Mouse (Mus musculus) embryonic stem cell, embryonic (primary cell): ENCODE data around the gene Wnt1.

Experiments
- CTCF ChIA-PET, 4 experiments: fragments of 300-600 bp in 2 of 4; fragments of 350-600 bp in 2 of 4; sonication (Branson Sonifier 250); formaldehyde crosslinking; loops; one replicate each; lab custom pipeline; 2022; ENCODE audit warnings: inconsistent platforms in 2 of 4; lab: Charles Lee
- POLR2A ChIA-PET, 4 experiments: fragments of 300-600 bp in 2 of 4; fragments of 350-600 bp in 2 of 4; sonication (Branson Sonifier 250); formaldehyde crosslinking; loops; one replicate each; lab custom pipeline; 2022; ENCODE audit warnings: antibody characterized with exemption in 4 of 4, inconsistent platforms in 1 of 4; lab: Charles Lee

Gene Wnt1

GRCm38 (mm10) chr15:98789661-98790535 is at the start of gene Wnt1:
Gene Wnt1 (plus strand): TSS chr15:98789857.
- POLR2A ChIA-PET = interaction anchor here in 3 of 4 experiments (0.7 to 6.9 kb wide), 13 partner anchors 9 to 219 kb away, joined by 3 to 36 read pairs (median 5); partner anchors contain the start of genes 4930415O20Rik (in 1 of the 3), Arf3 (in 1 of the 3), Ccnt1 (in 1 of the 3) and Fkbp11 (in 1 of the 3)

DNA sequence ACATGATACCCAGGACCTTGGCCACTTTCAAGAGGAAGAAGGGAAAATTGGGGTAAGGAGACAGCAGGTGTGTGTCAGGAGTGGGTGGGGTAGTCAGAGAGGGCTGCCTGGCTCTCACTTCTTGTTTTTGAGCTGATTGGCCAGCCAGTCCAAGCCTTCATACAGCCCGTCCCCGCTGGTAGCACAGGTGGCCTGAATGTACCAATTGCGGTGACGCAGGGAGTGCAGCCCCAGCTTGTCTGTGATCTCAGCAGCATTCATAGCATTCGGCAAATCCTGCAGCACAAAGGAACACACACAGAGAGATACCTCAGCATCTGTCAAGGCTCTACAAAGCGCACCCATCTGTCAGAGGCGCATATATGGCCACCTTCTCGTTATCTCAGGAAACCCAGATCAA is 49.4 kb upstream of the Wnt1 start:
- CTCF ChIA-PET = interaction anchor here in 2 of 4 experiments (0.6 to 1.3 kb wide), 5 partner anchors 11 to 141 kb away, joined by 3 to 5 read pairs (median 3); partner anchors contain the start of genes Arf3 (in 1 of the 2) and Ccdc65 (in 1 of the 2)
- POLR2A ChIA-PET = interaction anchor here in 2 of 4 experiments (1.2 to 16.1 kb wide), 10 partner anchors 7 to 45 kb away, joined by 3 to 202 read pairs (median 5); partner anchors contain the start of genes Fkbp11 (in 2 of the 2), Arf3 (in 1 of the 2) and Wnt10b (in 1 of the 2)

More at GRCm38 (mm10) chr15:98789661-98790535, at the start of gene Wnt1:
- CTCF ChIA-PET = interaction anchor here (0.5 to 4.3 kb wide), 26 partner anchors 9 to 247 kb away, joined by 3 to 30 read pairs (median 4); partner anchors contain the start of genes Ddx23 (in 1 of the 4) and Wnt10b (in 1 of the 4)

DNA sequence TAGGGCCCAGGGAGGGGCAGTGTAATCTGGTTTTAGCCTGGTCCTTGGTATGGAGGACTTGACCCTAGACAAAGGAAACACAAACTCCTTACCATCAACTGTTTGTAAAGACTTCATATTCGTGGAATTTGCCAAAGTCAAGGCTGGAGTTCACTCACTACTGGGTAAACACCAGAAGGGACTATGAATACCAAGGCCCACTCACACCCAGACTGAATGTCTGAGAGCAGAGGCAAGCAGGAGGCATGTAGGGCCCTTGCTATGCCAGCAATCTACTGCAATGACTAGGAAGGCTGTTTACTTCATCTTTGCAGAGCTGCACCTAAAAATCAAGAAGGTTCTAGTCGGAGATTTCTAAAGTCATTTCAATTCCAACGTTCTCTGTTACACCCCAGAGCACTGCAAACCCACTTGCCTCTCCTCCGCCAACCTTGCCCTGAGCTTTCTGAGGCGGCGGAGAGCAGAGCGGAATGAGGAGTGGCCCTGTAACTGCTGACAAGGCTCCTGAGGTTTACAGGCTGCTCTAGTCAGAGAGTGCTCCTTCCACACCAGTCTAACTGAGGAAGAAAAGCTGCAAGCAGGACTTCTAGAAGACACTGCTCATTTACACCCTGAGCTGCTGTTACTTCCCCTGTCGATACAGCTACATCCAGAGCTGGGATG is 46.8 kb upstream of the Wnt1 start:
- ChIA-PET POLR2A (interaction anchor here (0.5 to 16.1 kb wide), 22 partner anchors 9 to 493 kb away, joined by 3 to 202 read pairs (median 5); partner anchors contain the start of genes Arf3 (in 3 of the 4), Fkbp11 (in 2 of the 4), Rnd1 (in 1 of the 4) and Tuba1b (in 1 of the 4)), CTCF (interaction anchor here in 3 of 4 experiments (0.6 to 1.7 kb wide), 13 partner anchors 9 to 163 kb away, joined by 3 to 8 read pairs (median 3); partner anchors contain the start of genes Fkbp11 (in 1 of the 3) and Wnt1 (in 1 of the 3))

GRCm38 (mm10) chr15:98743863-98744262 is 45.8 kb upstream of the Wnt1 start:
- POLR2A ChIA-PET = interaction anchor here in 3 of 4 experiments (0.6 to 16.1 kb wide), 14 partner anchors 9 to 193 kb away, joined by 3 to 202 read pairs (median 8); partner anchors contain the start of genes Arf3 (in 3 of the 3), Fkbp11 (in 2 of the 3), Rnd1 (in 1 of the 3) and Tuba1b (in 1 of the 3)
- CTCF ChIA-PET = interaction anchor here in 3 of 4 experiments (0.6 to 1.5 kb wide), 8 partner anchors 9 to 68 kb away, joined by 3 to 7 read pairs (median 4); partner anchors contain the start of genes Ccdc65 (in 1 of the 3) and Wnt1 (in 1 of the 3)

DNA sequence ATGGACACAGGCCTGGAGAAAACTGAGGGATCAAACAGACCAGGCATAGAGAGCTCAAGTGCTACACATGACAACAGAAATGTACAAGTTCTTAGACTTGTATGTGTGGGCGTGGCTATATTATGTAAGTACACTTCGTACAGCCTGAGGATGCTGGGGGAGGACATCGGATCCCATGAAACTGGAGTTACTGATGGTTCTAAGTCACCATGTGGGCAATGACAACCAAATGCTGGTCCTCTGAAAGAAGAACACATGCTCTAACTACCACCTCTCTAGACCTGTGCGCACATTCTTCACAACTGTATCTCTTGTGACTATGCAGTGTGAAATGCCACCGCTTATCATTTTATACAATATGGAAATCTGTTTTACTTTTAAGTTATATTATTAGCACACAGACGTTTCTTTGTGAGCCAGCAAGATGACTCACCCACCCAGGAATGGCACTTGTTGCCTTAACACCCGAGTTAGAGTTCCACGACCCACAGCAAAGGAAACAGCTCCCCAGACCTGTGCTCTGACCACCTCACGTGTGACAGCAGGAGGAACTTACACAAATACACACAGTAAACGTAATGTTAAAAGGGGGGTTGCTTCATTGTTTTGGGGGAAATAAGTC is 43.2 kb upstream of the Wnt1 start:
- ChIA-PET CTCF (interaction anchor here in 2 of 4 experiments (0.6 to 1.0 kb wide), 4 partner anchors 8 to 720 kb away, joined by 3 to 7 read pairs (median 3); no protein-coding TSS in a partner anchor), POLR2A (interaction anchor here in 2 of 4 experiments (0.9 to 16.1 kb wide), 12 partner anchors 8 to 189 kb away, joined by 3 to 202 read pairs (median 8); partner anchors contain the start of genes Arf3 (in 2 of the 2), Adcy6 (in 1 of the 2), Fkbp11 (in 1 of the 2) and Tuba1b (in 1 of the 2))

DNA sequence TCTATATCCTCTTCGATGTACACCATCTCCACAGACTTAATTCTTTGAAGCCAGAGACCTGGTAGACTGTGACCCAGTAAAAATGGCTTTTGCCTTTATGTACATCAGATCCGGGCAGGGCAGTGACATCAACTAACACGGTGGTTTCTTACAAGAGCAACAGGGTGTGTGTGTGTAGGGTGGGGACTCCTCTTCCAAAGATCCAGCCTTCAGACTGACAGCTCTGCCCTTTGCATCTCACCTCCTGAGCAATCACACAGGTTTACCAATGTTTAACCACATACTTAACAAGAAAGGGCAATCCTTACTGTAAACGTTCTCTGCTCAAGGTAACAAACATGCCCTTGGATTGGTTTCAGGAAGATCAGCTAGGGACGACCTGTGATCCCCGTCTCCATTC is 42.4 kb upstream of the Wnt1 start:
- ChIA-PET POLR2A (interaction anchor here in 2 of 4 experiments (1.1 to 16.1 kb wide), 16 partner anchors 8 to 188 kb away, joined by 3 to 202 read pairs (median 8); partner anchors contain the start of genes Arf3 (in 2 of the 2), Fkbp11 (in 2 of the 2) and Tuba1b (in 1 of the 2)), CTCF (interaction anchor here in 3 of 4 experiments (0.6 to 1.8 kb wide), 5 partner anchors 9 to 719 kb away, joined by 3 to 7 read pairs (median 3); partner anchors contain the start of gene Ccdc65 (in 1 of the 3))

- ChIA-PET POLR2A (interaction anchor here in 3 of 4 experiments (0.8 to 16.1 kb wide), 12 partner anchors 11 to 185 kb away, joined by 3 to 202 read pairs (median 4); partner anchors contain the start of genes Arf3 (in 2 of the 3) and Fkbp11 (in 1 of the 3)), CTCF (interaction anchor here in 2 of 4 experiments (0.6 to 2.2 kb wide), 6 partner anchors 10 to 332 kb away, joined by 3 to 15 read pairs (median 8); partner anchors contain the start of genes Arf3 (in 1 of the 2) and Fkbp11 (in 1 of the 2))
Observed at GRCm38 (mm10) chr15:98749093-98749492, 40.6 kb upstream of the Wnt1 start.

DNA sequence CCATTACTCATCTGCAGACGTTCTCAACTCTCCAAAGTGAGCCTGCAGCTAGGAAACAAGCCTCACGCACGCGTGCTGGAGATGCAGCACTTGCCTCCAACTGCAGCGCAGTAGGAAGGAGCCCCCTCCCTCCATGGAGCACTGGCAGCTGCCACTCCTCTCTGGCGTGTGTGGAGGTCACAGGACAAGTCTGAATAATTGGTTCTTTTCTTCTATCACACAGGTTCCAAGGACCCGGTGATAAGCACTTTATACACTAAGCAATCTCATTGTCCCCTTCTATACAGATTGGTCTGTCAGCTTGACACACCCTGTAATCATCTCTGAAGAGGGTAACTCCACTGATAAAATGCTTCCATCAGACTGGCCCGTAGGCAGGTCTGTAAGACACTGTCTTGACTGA is 36.6 kb upstream of the Wnt1 start:
- ChIA-PET POLR2A (interaction anchor here (0.6 to 16.1 kb wide), 21 partner anchors 9 to 248 kb away, joined by 3 to 202 read pairs (median 6); partner anchors contain the start of genes Arf3 (in 3 of the 4) and Fkbp11 (in 2 of the 4)), CTCF (interaction anchor here in 3 of 4 experiments (0.5 to 1.8 kb wide), 7 partner anchors 10 to 1715 kb away, joined by 3 to 5 read pairs (median 4); no protein-coding TSS in a partner anchor)

DNA sequence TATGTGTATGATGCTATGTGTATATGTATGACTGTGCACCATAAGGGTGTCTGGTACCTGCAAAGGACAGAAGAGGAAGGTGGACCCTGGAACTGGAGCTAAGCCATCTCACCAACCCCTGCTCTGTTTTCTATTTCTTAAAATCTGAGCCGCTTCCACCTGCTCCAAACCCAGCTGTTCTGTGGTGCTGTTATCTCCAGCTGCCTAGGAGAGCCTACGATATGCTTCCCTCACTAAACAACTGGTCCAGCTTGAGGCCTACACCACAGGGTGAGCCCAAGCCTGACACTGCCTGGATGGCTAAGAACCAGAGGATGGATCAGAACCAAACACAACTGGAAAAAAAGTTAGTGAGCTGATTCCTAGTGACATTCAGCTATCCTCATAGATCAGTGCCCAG is 35.5 kb upstream of the Wnt1 start:
- ChIA-PET CTCF (interaction anchor here in 2 of 4 experiments (0.9 to 1.6 kb wide), 7 partner anchors 9 to 137 kb away, joined by 3 to 4 read pairs (median 4); partner anchors contain the start of genes Arf3 (in 2 of the 2) and Prkag1 (in 1 of the 2)), POLR2A (interaction anchor here in 3 of 4 experiments (0.6 to 16.1 kb wide), 20 partner anchors 8 to 237 kb away, joined by 3 to 202 read pairs (median 6); partner anchors contain the start of genes Arf3 (in 3 of the 3), Rnd1 (in 2 of the 3) and Fkbp11 (in 1 of the 3))

DNA sequence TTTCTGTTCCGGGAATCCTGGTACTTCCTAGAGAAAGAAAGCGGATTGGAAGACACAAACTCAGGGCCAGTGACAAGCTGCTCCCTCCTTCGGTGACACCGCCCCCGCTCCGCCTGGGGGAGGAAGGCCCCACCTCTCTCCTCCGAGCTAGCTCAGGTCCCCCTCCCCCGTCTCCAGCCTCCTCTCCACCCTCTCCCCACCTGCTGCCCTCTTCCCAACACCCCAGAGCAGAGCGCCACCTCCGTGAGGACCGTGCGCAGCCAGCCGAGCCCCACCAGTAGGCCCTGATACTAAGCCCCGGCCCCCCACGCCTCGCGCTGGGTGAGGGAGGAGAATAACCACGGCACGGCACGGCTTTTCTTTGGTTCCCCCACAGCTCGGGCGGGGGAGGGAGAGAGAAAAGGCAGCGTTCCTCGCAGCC is 27.4 kb upstream of the Wnt1 start:
- ChIA-PET POLR2A (interaction anchor here in 3 of 4 experiments (0.5 to 5.4 kb wide), 68 partner anchors 8 to 989 kb away, joined by 3 to 95 read pairs (median 5); partner anchors contain the start of genes Fkbp11 (in 3 of the 3), Rnd1 (in 3 of the 3), Ddx23 (in 2 of the 3) and Adcy6 (in 1 of the 3)), CTCF (interaction anchor here (0.5 to 2.4 kb wide), 27 partner anchors 8 to 1043 kb away, joined by 3 to 13 read pairs (median 4); partner anchors contain the start of genes Fkbp11 (in 1 of the 4), Gm49450 (in 1 of the 4), Prkag1 (in 1 of the 4) and Tuba1a (in 1 of the 4))

GRCm38 (mm10) chr15:98762670-98763529 is 26.8 kb upstream of the Wnt1 start, which contains the start of gene Arf3:
Gene Arf3 (minus strand): TSS chr15:98763214.
- ChIA-PET CTCF (interaction anchor here (0.5 to 2.4 kb wide), 31 partner anchors 9 to 869 kb away, joined by 3 to 13 read pairs (median 4); partner anchors contain the start of genes Adcy6 (in 1 of the 4), Ccdc65 (in 1 of the 4), Fkbp11 (in 1 of the 4) and Gm49450 (in 1 of the 4)), POLR2A (interaction anchor here (0.6 to 5.4 kb wide), 88 partner anchors 9 to 677 kb away, joined by 3 to 95 read pairs (median 5); partner anchors contain the start of genes Fkbp11 (in 3 of the 4), Rnd1 (in 3 of the 4), Ddx23 (in 2 of the 4) and Adcy6 (in 1 of the 4))

DNA sequence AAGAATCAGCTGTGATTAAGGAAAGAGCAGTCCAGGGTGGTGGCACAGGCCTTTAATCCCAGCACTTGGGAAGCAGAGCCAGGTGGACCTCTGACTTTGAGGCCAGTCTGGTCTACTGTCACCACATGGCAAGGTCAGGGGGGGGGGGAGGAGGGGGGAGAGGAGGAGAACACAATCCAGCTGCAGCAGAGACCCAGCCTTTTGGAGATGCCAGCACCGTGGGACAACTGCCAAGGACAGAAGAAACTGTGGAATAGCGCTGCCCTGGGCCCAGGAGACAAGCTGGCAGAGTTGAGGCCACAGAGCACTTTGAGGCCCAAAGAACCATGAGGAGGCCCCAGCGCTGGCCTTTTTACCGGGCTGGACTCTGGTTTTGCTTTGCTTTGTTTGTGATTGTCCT is 23.7 kb upstream of the Wnt1 start:
- ChIA-PET CTCF (interaction anchor here in 3 of 4 experiments (0.5 to 1.0 kb wide), 7 partner anchors 9 to 1572 kb away, joined by 3 to 5 read pairs (median 3); partner anchors contain the start of genes Ccdc65 (in 1 of the 3) and Prkag1 (in 1 of the 3)), POLR2A (interaction anchor here in 3 of 4 experiments (0.5 to 0.7 kb wide), 4 partner anchors 21 to 724 kb away, joined by 3 to 6 read pairs (median 3); partner anchors contain the start of gene Rnd1 (in 1 of the 3))

DNA sequence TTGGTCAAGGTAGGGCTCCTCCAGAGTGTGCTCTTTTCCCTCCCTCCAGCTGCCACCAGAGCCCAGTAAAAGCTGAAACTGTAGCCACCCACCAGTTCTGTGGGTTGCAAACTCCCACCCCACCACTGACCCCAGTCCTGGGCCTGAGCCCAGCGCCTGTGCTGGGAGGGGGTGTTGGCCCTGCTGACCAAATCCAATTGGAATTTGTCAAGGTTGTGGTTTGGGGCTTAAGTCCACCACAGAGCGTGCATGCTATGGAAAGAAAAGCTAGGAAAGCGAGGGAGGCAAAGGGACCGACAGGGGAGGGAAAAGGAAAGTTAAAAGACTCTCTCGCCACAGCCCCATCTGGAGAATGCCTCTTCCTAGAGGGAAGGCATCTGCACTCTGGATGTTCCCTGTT is 21.4 kb upstream of the Wnt1 start:
- ChIA-PET POLR2A (interaction anchor here in 1 of 4 experiments (0.5 to 1.1 kb wide), 2 partner anchors 14 to 106 kb away, joined by 3 read pairs; partner anchors contain the start of gene Ddx23), CTCF (interaction anchor here in 2 of 4 experiments (0.5 to 0.6 kb wide), 3 partner anchors 11 to 1912 kb away, joined by 3 to 11 read pairs (median 5); no protein-coding TSS in a partner anchor)
